Mouse (Mus musculus) midbrain, embryonic 16.5 days (tissue): Measurements from ENCODE around the gene Ube2cbp. TPM values are rescaled to one million over a fixed set of nuclear protein-coding genes. Genes with fewer than 3 reads are reported as not detected.

Source experiments
- ATAC-seq: fragments of 200-750 bp; cut with Nextera tagmentation; 2 replicates; pipeline ENCODE4 v1.8.0; 2017; ENCODE audit warnings: moderate TSS enrichment
- H3K27ac ChIP-seq: fragments of 300-500 bp; sonication (generic); 2 replicates; pipeline ENCODE4 v1.5.1; 2014; ENCODE audit warnings: mild to moderate bottlenecking, low read length, mixed read lengths
- H3K27me3 ChIP-seq: fragments of 300-500 bp; sonication (generic); 2 replicates; pipeline ENCODE4 v1.6.1; 2014; ENCODE audit warnings: low read depth, low read length, mixed read lengths; ENCODE audit not compliant: control insufficient read depth, insufficient read depth
- H3K36me3 ChIP-seq: fragments of 300-500 bp; sonication (generic); 2 replicates; pipeline ENCODE4 v1.6.1; 2014; ENCODE audit warnings: mild to moderate bottlenecking, low read length, moderate library complexity, mixed read lengths; ENCODE audit not compliant: control insufficient read depth, insufficient read depth
- H3K4me1 ChIP-seq: fragments of 300-500 bp; sonication (generic); 2 replicates; pipeline ENCODE4 v1.6.1; 2014; ENCODE audit warnings: mild to moderate bottlenecking, low read length, mixed read lengths; ENCODE audit not compliant: control insufficient read depth, insufficient read depth
- H3K4me2 ChIP-seq: fragments of 300-500 bp; sonication (generic); 2 replicates; pipeline ENCODE4 v1.6.1; 2014; ENCODE audit warnings: mild to moderate bottlenecking, low read length, mixed read lengths
- H3K4me3 ChIP-seq: fragments of 300-500 bp; sonication (generic); 2 replicates; pipeline ENCODE4 v1.5.1; 2014; ENCODE audit warnings: low read depth, mild to moderate bottlenecking, low read length, moderate library complexity, mixed read lengths
- H3K9ac ChIP-seq: fragments of 300-500 bp; sonication (generic); 2 replicates; pipeline ENCODE4 v1.6.1; 2014; ENCODE audit warnings: low read depth, low read length, mixed read lengths
- H3K9me3 ChIP-seq: fragments of 300-500 bp; sonication (generic); replicated peaks from 2 replicates; pipeline ENCODE4 v1.6.1; 2014; ENCODE audit warnings: mild to moderate bottlenecking, low read length, mixed read lengths; ENCODE audit not compliant: control insufficient read depth, poor library complexity, severe bottlenecking
- WGBS: fragments of 180-500 bp; shearing (Covaris S2); extraction: QIAGEN DNeasy Blood & Tissue Kit; methylation state at CpG from one replicate; pipeline ENCODE4 v1.1.7; 2014; 5-methylcytosine and 5-hydroxymethylcytosine counted together
- polyA plus RNA-seq: library from polyadenylated mRNA; unstranded; fragments of >200 nt; fragmentation: Nextera tagmentation; extraction: Ambion mirVana; gene quantifications from 2 replicates; pipeline ENCODE4 v1.2.1, GENCODE M21; 2015

Ube2cbp gene
- polyA plus RNA-seq, 1 experiment from 2014 or later, result 7.8 TPM

DNA sequence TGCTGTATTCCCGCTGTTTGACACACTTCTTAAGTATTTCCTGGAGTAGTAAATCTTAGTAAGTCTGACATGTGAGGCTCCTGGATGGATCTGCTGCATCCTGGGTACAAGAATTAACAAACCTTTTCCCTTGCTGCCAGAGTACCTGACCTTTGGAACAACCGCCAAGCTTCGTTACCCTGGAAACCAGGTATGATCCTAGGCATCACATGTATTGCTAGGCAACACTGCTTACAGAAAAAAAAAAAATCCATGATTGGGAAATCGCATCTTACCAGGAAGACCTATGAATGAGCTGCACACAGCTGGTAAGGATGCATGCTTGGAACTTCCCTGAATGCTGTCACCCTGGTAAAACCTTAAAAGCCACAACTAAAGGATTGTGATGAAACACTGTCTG is 22.5 kb downstream of the Ube2cbp start:
- Histone ChIP-seq H3K9ac (no peak overlapping the region), H3K4me1 (peaks cover 9% of the 10 kb centered on the region; the same call in 1 of the 2 replicates), H3K4me2 (no peak overlapping the region), H3K4me3 (no peak overlapping the region), H3K27me3 (no peaks in the 10 kb centered on the region), H3K36me3 (no peaks in the 10 kb centered on the region), H3K27ac (peak overlapping the region; percentile 35; the same call in 1 of the 2 replicates), H3K9me3 (no peaks in the 10 kb centered on the region; the same call in 1 of the 2 replicates)
- WGBS, result 66% methylated on average over 4 of the region's 4 CpGs
- peak; percentile 72 for ATAC-seq

- no peak overlapping the region for H3K4me2 ChIP-seq
- ATAC-seq, result no peak
- no peaks in the 10 kb centered on the region for H3K9me3 ChIP-seq
- 29% methylated on average over 11 of the region's 11 CpGs for WGBS
- H3K36me3 ChIP-seq, result no peaks in the 10 kb centered on the region
- H3K4me1 ChIP-seq, result peaks cover 9% of the 10 kb centered on the region; the same call in 1 of the 2 replicates
- H3K9ac ChIP-seq, result no peak overlapping the region
- H3K27ac ChIP-seq, result no peak overlapping the region
- H3K27me3 ChIP-seq, result no peaks in the 10 kb centered on the region
- H3K4me3 ChIP-seq, result no peak overlapping the region
Observed at GRCm38 (mm10) chr9:86438337-86439009, 26.3 kb downstream of the Ube2cbp start.

DNA sequence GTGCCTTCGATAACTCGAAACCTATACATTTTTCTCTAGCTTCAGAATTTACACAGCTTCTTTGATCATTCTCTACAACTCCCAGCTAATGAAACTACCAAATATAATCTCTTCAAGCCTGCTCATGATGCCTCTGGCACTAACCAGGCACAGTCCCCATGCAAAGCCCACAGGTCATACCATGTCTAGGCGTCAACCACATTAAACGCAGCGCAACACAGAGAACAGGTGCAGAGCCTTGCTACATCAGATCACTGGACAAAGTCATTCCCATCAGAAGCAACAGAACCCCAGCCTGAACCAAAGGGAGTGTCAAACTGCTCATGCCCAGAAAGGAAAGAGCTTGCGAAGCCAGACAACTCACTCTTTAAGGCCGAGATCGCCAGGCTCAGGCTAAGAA is 28.1 kb downstream of the Ube2cbp start:
- no peak for ATAC-seq
- H3K9ac ChIP-seq, result no peak overlapping the region
- H3K4me2 ChIP-seq, result no peak overlapping the region
- H3K27ac ChIP-seq, result no peak overlapping the region
- peaks cover 3% of the 10 kb centered on the region; the same call in 1 of the 2 replicates for H3K4me1 ChIP-seq
- no peak overlapping the region for H3K4me3 ChIP-seq
- H3K9me3 ChIP-seq, result no peaks in the 10 kb centered on the region
- no peaks in the 10 kb centered on the region for H3K27me3 ChIP-seq
- no peaks in the 10 kb centered on the region for H3K36me3 ChIP-seq
- WGBS, result 95% methylated on average over 8 of the region's 8 CpGs

DNA sequence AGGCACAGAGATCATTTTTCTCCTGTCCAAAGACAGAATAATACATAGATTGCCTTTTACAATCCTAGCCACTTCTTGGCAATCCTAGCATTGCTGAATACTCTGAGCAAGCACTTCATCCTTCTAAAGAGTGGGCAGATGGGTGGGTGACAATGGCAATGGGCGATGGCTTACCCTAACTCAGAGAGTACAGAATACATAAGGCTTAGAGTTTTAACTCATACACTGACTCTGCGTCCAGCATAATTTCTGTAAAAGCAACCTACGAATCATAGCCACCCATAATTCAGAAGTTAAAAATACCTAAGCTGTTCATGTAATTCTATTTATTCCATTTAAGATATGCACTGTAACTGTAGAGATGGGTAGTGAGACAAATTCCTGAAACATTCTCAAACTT is 29.2 kb downstream of the Ube2cbp start:
- no peaks in the 10 kb centered on the region for H3K36me3 ChIP-seq
- H3K9me3 ChIP-seq, result no peaks in the 10 kb centered on the region
- H3K4me2 ChIP-seq, result no peak overlapping the region
- no peak overlapping the region for H3K4me3 ChIP-seq
- H3K4me1 ChIP-seq, result peaks cover 3% of the 10 kb centered on the region; the same call in 1 of the 2 replicates
- no peak overlapping the region for H3K9ac ChIP-seq
- WGBS, result 88% methylated on average over 3 of the region's 3 CpGs
- no peak for ATAC-seq
- no peak overlapping the region for H3K27ac ChIP-seq
- H3K27me3 ChIP-seq, result no peaks in the 10 kb centered on the region

GRCm38 (mm10) chr9:86423331-86423730 is 41.4 kb downstream of the Ube2cbp start:
- Histone ChIP-seq H3K9ac (no peak overlapping the region), H3K36me3 (no peaks in the 10 kb centered on the region)
- ATAC-seq, result no peak

GRCm38 (mm10) chr9:86419366-86419765 is 45.4 kb downstream of the Ube2cbp start:
- Histone ChIP-seq H3K27me3 (no peaks in the 10 kb centered on the region), H3K4me3 (no peak overlapping the region), H3K4me2 (no peak overlapping the region), H3K9me3 (no peaks in the 10 kb centered on the region), H3K36me3 (no peaks in the 10 kb centered on the region), H3K4me1 (no peaks in the 10 kb centered on the region), H3K9ac (no peak overlapping the region), H3K27ac (no peak overlapping the region)
- WGBS, result 93% methylated on average over 6 of the region's 6 CpGs
- ATAC-seq, result no peak

More at GRCm38 (mm10) chr9:86423331-86423730, 41.4 kb downstream of the Ube2cbp start:
- Histone ChIP-seq H3K9me3 (no peaks in the 10 kb centered on the region), H3K27ac (no peak overlapping the region), H3K4me2 (no peak overlapping the region), H3K4me1 (no peaks in the 10 kb centered on the region), H3K27me3 (no peaks in the 10 kb centered on the region), H3K4me3 (no peak overlapping the region)
- WGBS, result 87% methylated on average over 4 of the region's 4 CpGs

DNA sequence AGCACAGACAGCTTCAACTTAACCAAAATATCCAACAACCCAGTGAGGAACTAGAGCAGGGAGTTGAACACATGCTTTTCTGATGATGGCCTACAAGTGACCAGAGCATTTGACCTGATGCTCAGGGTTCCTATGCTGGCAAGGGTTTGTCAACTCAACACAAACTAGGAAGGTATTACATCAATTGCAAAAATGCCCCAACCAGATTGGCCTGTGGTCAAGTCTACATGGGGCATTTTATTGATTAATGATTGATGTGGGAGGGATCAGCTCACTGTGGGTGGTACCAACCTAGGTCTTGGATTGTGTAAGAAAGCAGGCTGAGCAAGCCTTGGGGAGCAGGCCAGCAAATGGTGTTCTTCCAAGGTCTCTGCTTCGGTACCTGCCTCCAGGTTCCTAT is 46.8 kb downstream of the Ube2cbp start:
- Histone ChIP-seq H3K9me3 (no peaks in the 10 kb centered on the region), H3K27me3 (no peaks in the 10 kb centered on the region), H3K9ac (no peak overlapping the region), H3K27ac (no peak overlapping the region), H3K4me1 (no peaks in the 10 kb centered on the region), H3K36me3 (no peaks in the 10 kb centered on the region), H3K4me2 (no peak overlapping the region), H3K4me3 (no peak overlapping the region)
- ATAC-seq, result no peak
- whole genome bisulfite sequencing, result 96% methylated on average over 1 of the region's 1 CpGs

GRCm38 (mm10) chr9:86395785-86396184 is 69.0 kb downstream of the Ube2cbp start:
- H3K27ac ChIP-seq, result no peak overlapping the region
- no peak for ATAC-seq
- no peaks in the 10 kb centered on the region for H3K36me3 ChIP-seq
- H3K4me3 ChIP-seq, result no peak overlapping the region
- H3K9me3 ChIP-seq, result 0 out of 2 replicates have a peak, but pooled peaks cover 3% of the 10 kb centered on the region
- H3K4me2 ChIP-seq, result no peak overlapping the region
- peaks cover 6% of the 10 kb centered on the region for H3K4me1 ChIP-seq
- 74% methylated on average over 6 of the region's 6 CpGs for WGBS
- no peak overlapping the region for H3K9ac ChIP-seq
- no peaks in the 10 kb centered on the region for H3K27me3 ChIP-seq

DNA sequence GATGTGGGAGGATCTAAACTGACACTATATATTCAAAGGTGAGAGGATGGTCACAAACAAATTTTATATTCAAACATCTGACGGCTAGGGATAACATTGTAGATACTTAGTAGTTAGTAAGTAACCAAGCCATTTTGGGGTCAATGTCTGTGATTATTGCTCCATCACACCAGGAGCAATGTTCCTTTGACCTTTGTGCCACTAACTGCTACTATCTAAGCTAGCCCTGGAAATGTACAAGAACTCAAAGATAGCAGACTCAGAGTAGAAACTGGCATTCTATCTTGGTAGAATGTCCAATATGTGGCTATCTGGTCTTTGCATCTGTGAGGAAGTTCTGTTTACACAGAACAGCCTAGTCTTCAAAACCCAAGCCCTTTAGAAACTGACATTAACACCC is 69.7 kb downstream of the Ube2cbp start:
- Histone ChIP-seq H3K4me3 (no peak overlapping the region), H3K27ac (no peak overlapping the region), H3K9me3 (0 out of 2 replicates have a peak, but pooled peaks cover 3% of the 10 kb centered on the region), H3K4me1 (peaks cover 6% of the 10 kb centered on the region), H3K27me3 (no peaks in the 10 kb centered on the region), H3K36me3 (no peaks in the 10 kb centered on the region), H3K4me2 (no peak overlapping the region), H3K9ac (no peak overlapping the region)
- WGBS, result 82% methylated on average over 1 of the region's 1 CpGs
- ATAC-seq, result no peak
